Mouse (Mus musculus): ENCODE data around the gene Pold1. TPM values are rescaled to one million over a fixed set of nuclear protein-coding genes. Genes with fewer than 3 reads are reported as not detected.
A peak's percentile ranks its signal among the peaks of the same experiment; 100 is the strongest.

Gene Pold1
- 36.1 and 41.8 TPM in 2 replicates for total RNA-seq (2014; rRNA removed; ENCODE audit: low replicate concordance)
- polyA plus RNA-seq (2015; fragmentation: Nextera tagmentation; extraction: Ambion mirVana), result 18.3 and 18.9 TPM in 2 replicates

GRCm38 (mm10) chr7:44548497-44549087, at the start of gene Pold1:
Gene Pold1, minus strand, starts transcription at chr7:44548849.
- no peaks in the 10 kb centered on the region for H3K9me3 ChIP-seq (replicated peaks; ENCODE audit: control insufficient read depth, low read length)

DNA sequence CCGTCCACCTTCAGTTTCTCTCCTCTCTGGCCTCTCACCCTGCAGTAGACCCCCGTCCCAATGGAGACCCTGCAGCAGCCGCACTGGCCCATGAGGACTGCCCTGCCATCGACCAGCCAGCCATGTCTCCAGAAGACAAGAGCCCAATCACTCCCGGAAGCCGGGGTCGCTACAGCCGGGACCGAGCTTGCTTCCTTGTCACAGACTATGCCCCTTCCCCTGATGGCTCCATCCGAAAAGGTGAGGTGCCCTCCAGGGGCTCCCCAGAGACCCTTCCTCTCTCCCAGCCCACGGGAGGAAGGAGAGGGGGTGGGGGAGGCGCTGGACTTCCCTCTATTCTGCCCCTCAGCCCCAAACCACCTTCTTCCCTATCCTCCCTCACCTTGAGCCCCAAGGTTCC, 49.7 kb upstream of the Pold1 start:
- H3K27me3 ChIP-seq (ENCODE audit: control insufficient read depth, insufficient read depth, low read length), result peaks cover 37% of the 10 kb centered on the region
- H3K9ac ChIP-seq (replicated peaks; ENCODE audit: low read depth, low read length), result no peak overlapping the region
- 72% methylated on average over 12 of the region's 12 CpGs for WGBS

More at GRCm38 (mm10) chr7:44548497-44549087, at the start of gene Pold1:
- Histone ChIP-seq H3K4me2 (ENCODE audit: low read depth, low read length) (peak within 1 kb of the TSS; percentile 91), H3K36me3 (replicated peaks; ENCODE audit: control insufficient read depth, insufficient read depth, low read length) (peaks cover 28% of the 10 kb centered on the region), H3K4me3 (ENCODE audit: low read depth, low read length) (peak within 1 kb of the TSS; percentile 66), H3K4me1 (ENCODE audit: control insufficient read depth, insufficient read depth) (peaks cover 10% of the 10 kb centered on the region), H3K27me3 (ENCODE audit: control insufficient read depth, insufficient read depth, low read length) (no peaks in the 10 kb centered on the region), H3K27ac (ENCODE audit: low read depth) (peak within 1 kb of the TSS; percentile 60), H3K9ac (replicated peaks; ENCODE audit: low read depth, low read length) (peak within 1 kb of the TSS; percentile 53; the same call in 1 of the 2 replicates)
- ATAC-seq (ENCODE audit: insufficient read depth, low read depth) (peak; percentile 96), DNase-seq (ENCODE audit: low spot score) (peak; percentile 96)
- TF ChIP-seq CTCF (IDR thresholded peaks at IDR 0.05; ENCODE audit: low read depth), result peak; percentile 98
- no peak for TF ChIP-seq EP300 (IDR thresholded peaks at IDR 0.05; ENCODE audit: low read depth)
- WGBS, result under 1% methylated on average over 43 of the region's 43 CpGs

GRCm38 (mm10) chr7:44597666-44598065, 49.0 kb upstream of the Pold1 start:
- no peak overlapping the region for H3K9ac ChIP-seq (replicated peaks; ENCODE audit: low read depth, low read length)
- no peaks in the 10 kb centered on the region for H3K36me3 ChIP-seq (replicated peaks; ENCODE audit: control insufficient read depth, insufficient read depth, low read length)
- no peak for TF ChIP-seq CTCF (IDR thresholded peaks at IDR 0.05; ENCODE audit: low read depth)
- no peak for TF ChIP-seq EP300 (IDR thresholded peaks at IDR 0.05; ENCODE audit: low read depth)
- no peak overlapping the region for H3K4me2 ChIP-seq (ENCODE audit: low read depth, low read length)
- no peak for DNase-seq (ENCODE audit: low spot score)
- H3K27ac ChIP-seq (ENCODE audit: low read depth), result no peak overlapping the region
- H3K4me1 ChIP-seq (ENCODE audit: control insufficient read depth, insufficient read depth), result no peaks in the 10 kb centered on the region
- H3K9me3 ChIP-seq (replicated peaks; ENCODE audit: control insufficient read depth, low read length), result no peaks in the 10 kb centered on the region
- peaks cover 37% of the 10 kb centered on the region for H3K27me3 ChIP-seq (ENCODE audit: control insufficient read depth, insufficient read depth, low read length)
- no peak for ATAC-seq (ENCODE audit: insufficient read depth, low read depth)
- no peak overlapping the region for H3K4me3 ChIP-seq (ENCODE audit: low read depth, low read length)
- WGBS, result 86% methylated on average over 4 of the region's 4 CpGs

More for the DNA sequence above, 49.7 kb upstream of the Pold1 start:
- TF ChIP-seq CTCF (IDR thresholded peaks at IDR 0.05; ENCODE audit: low read depth) (no peak), EP300 (IDR thresholded peaks at IDR 0.05; ENCODE audit: low read depth) (no peak)
- Histone ChIP-seq H3K9me3 (replicated peaks; ENCODE audit: control insufficient read depth, low read length) (no peaks in the 10 kb centered on the region), H3K36me3 (replicated peaks; ENCODE audit: control insufficient read depth, insufficient read depth, low read length) (no peaks in the 10 kb centered on the region), H3K27ac (ENCODE audit: low read depth) (no peak overlapping the region), H3K4me1 (ENCODE audit: control insufficient read depth, insufficient read depth) (no peaks in the 10 kb centered on the region), H3K4me3 (ENCODE audit: low read depth, low read length) (no peak overlapping the region), H3K4me2 (ENCODE audit: low read depth, low read length) (no peak overlapping the region)
- ATAC-seq (ENCODE audit: insufficient read depth, low read depth) (no peak), DNase-seq (ENCODE audit: low spot score) (no peak)

DNA sequence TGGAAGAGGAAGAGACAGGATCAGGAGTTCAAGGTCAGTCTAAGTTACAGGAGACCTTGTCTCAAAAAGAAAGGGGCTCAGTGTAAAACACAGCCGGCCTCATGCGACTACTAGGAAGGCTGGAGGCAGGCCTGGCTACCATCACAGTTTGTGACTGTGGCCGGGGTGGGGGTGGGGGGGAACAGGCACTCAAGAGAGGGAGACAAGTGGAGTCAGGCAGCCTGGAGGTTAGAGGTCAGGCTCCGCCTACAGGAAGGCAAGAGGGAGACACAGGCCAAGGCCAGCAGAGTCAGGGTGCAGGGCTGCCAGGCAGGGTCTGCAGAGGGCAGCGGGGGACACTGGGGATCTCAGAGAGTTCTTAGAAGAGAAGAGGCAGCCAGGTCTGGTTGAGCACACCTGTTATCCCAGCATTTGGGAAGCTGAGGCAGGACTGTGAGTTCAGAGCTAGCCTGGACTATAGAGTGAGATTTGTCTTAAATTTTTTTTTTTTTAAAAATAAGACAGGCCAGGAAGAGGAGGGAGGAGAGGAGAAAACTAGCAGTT, 48.4 kb upstream of the Pold1 start:
- no peak for ATAC-seq (ENCODE audit: insufficient read depth, low read depth)
- Histone ChIP-seq H3K4me1 (ENCODE audit: control insufficient read depth, insufficient read depth) (no peaks in the 10 kb centered on the region), H3K4me3 (ENCODE audit: low read depth, low read length) (no peak overlapping the region), H3K4me2 (ENCODE audit: low read depth, low read length) (no peak overlapping the region), H3K27ac (ENCODE audit: low read depth) (no peak overlapping the region), H3K27me3 (ENCODE audit: control insufficient read depth, insufficient read depth, low read length) (peaks cover 37% of the 10 kb centered on the region), H3K9ac (replicated peaks; ENCODE audit: low read depth, low read length) (no peak overlapping the region), H3K9me3 (replicated peaks; ENCODE audit: control insufficient read depth, low read length) (no peaks in the 10 kb centered on the region), H3K36me3 (replicated peaks; ENCODE audit: control insufficient read depth, insufficient read depth, low read length) (no peaks in the 10 kb centered on the region)
- DNase-seq (ENCODE audit: low spot score), result no peak
- WGBS, result 43% methylated on average over 5 of the region's 5 CpGs
- TF ChIP-seq EP300 (IDR thresholded peaks at IDR 0.05; ENCODE audit: low read depth), result no peak
- TF ChIP-seq CTCF (IDR thresholded peaks at IDR 0.05; ENCODE audit: low read depth), result no peak

DNA sequence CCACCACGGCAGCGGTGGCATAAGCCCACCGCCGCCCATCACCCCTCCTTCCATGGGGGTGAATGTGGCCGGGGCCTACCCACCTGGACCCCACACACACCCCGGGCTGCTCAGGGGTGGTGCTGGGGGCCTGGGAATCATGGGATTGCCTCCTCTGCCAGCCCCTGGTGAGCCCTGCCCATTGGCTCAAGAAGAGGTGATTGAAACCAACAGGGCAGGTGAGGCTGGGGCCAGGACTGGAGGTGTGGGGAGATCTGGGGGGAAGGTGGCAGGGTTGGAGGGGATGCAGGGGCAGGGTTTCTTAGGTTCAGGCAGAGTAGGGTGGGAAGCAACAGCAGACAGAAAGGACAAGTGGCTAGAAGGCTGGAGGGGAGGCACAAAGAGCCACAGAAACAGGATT, 47.4 kb upstream of the Pold1 start:
- no peak overlapping the region for H3K27ac ChIP-seq (ENCODE audit: low read depth)
- H3K9me3 ChIP-seq (replicated peaks; ENCODE audit: control insufficient read depth, low read length), result no peaks in the 10 kb centered on the region
- 76% methylated on average over 6 of the region's 6 CpGs for WGBS
- H3K4me3 ChIP-seq (ENCODE audit: low read depth, low read length), result no peak overlapping the region
- no peak for DNase-seq (ENCODE audit: low spot score)
- H3K4me2 ChIP-seq (ENCODE audit: low read depth, low read length), result no peak overlapping the region
- no peak for ATAC-seq (ENCODE audit: insufficient read depth, low read depth)
- no peaks in the 10 kb centered on the region for H3K36me3 ChIP-seq (replicated peaks; ENCODE audit: control insufficient read depth, insufficient read depth, low read length)
- no peak overlapping the region for H3K9ac ChIP-seq (replicated peaks; ENCODE audit: low read depth, low read length)
- H3K27me3 ChIP-seq (ENCODE audit: control insufficient read depth, insufficient read depth, low read length), result peaks cover 38% of the 10 kb centered on the region
- no peak for TF ChIP-seq EP300 (IDR thresholded peaks at IDR 0.05; ENCODE audit: low read depth)
- TF ChIP-seq CTCF (IDR thresholded peaks at IDR 0.05; ENCODE audit: low read depth), result no peak
- peaks cover 6% of the 10 kb centered on the region; the same call in 1 of the 2 replicates for H3K4me1 ChIP-seq (ENCODE audit: control insufficient read depth, insufficient read depth)
